Mouse (Mus musculus) midbrain, embryonic 13.5 days (tissue): ENCODE results near the gene Lmna. TPM values are rescaled to one million over a fixed set of nuclear protein-coding genes. Genes with fewer than 3 reads are reported as not detected.
A peak's percentile ranks its signal among the peaks of the same experiment; 100 is the strongest.

ENCODE experiments used
- ATAC-seq: fragments of 200-750 bp; cut with Nextera tagmentation; 2 replicates; pipeline ENCODE4 v1.8.0; 2017; ENCODE audit warnings: mild to moderate bottlenecking, moderate TSS enrichment, moderate library complexity
- H3K27ac ChIP-seq: fragments of 300-500 bp; sonication (generic); 2 replicates; pipeline ENCODE4 v1.5.1; 2015; ENCODE audit warnings: inconsistent platforms, mild to moderate bottlenecking, moderate library complexity
- H3K27me3 ChIP-seq: fragments of 300-500 bp; sonication (generic); 2 replicates; pipeline ENCODE4 v1.6.1; 2015; ENCODE audit warnings: mild to moderate bottlenecking, inconsistent platforms
- H3K36me3 ChIP-seq: fragments of 300-500 bp; sonication (generic); 2 replicates; pipeline ENCODE4 v1.6.1; 2015; ENCODE audit warnings: mild to moderate bottlenecking, inconsistent platforms
- H3K4me1 ChIP-seq: fragments of 300-500 bp; sonication (generic); replicated peaks from 2 replicates; pipeline ENCODE4 v1.6.1; 2015; ENCODE audit warnings: inconsistent platforms
- H3K4me2 ChIP-seq: fragments of 300-500 bp; sonication (generic); replicated peaks from 2 replicates; pipeline ENCODE4 v1.6.1; 2015; ENCODE audit warnings: moderate library complexity, mild to moderate bottlenecking, inconsistent platforms
- H3K4me3 ChIP-seq: fragments of 300-500 bp; sonication (generic); replicated peaks from 2 replicates; pipeline ENCODE4 v1.5.1; 2015; ENCODE audit warnings: mild to moderate bottlenecking, inconsistent platforms
- H3K9ac ChIP-seq: fragments of 300-500 bp; sonication (generic); replicated peaks from 2 replicates; pipeline ENCODE4 v1.6.1; 2015; ENCODE audit warnings: mild to moderate bottlenecking, inconsistent platforms
- H3K9me3 ChIP-seq: fragments of 300-500 bp; sonication (generic); 2 replicates; pipeline ENCODE4 v1.6.1; 2016; ENCODE audit warnings: mild to moderate bottlenecking, inconsistent platforms
- WGBS: fragments of 180-500 bp; shearing (Covaris S2); methylation state at CpG from one replicate; pipeline ENCODE4 v1.1.7; 2015; 5-methylcytosine and 5-hydroxymethylcytosine counted together
- polyA plus RNA-seq: library from polyadenylated mRNA; unstranded; fragments of >200 nt; fragmentation: Nextera tagmentation; extraction: Ambion mirVana; gene quantifications from 2 replicates; pipeline ENCODE4 v1.2.1, GENCODE M21; 2015

Lmna gene
- polyA plus RNA-seq, 1 experiment from 2014 or later = 23.4 TPM

- Histone ChIP-seq H3K27me3 (0 out of 2 replicates have a peak, but pooled peaks cover 2% of the 10 kb centered on the region), H3K4me1 (peaks cover 42% of the 10 kb centered on the region), H3K9me3 (no peaks in the 10 kb centered on the region), H3K9ac (no peak overlapping the region), H3K4me2 (no peak overlapping the region), H3K36me3 (no peaks in the 10 kb centered on the region), H3K27ac (no peak overlapping the region), H3K4me3 (no peak overlapping the region)
- 81% methylated on average over 7 of the region's 7 CpGs for WGBS
- no peak for ATAC-seq
These were observed 3.9 kb upstream of the Lmna start for GRCm38 (mm10) chr3:88513546-88514115.

- H3K4me3 ChIP-seq = no peak overlapping the region
- peaks cover 42% of the 10 kb centered on the region for H3K4me1 ChIP-seq
- no peaks in the 10 kb centered on the region for H3K36me3 ChIP-seq
- H3K9ac ChIP-seq = 0 out of 2 replicates have a peak overlapping the region, but pooled peaks have one; percentile 1
- no peak overlapping the region for H3K27ac ChIP-seq
- no peak for ATAC-seq
- H3K4me2 ChIP-seq = no peak overlapping the region
- no peaks in the 10 kb centered on the region for H3K9me3 ChIP-seq
- 49% methylated on average over 13 of the region's 15 CpGs for WGBS
- 0 out of 2 replicates have a peak, but pooled peaks cover 3% of the 10 kb centered on the region for H3K27me3 ChIP-seq
These were observed 3.3 kb upstream of the Lmna start for GRCm38 (mm10) chr3:88512896-88513545.

- Histone ChIP-seq H3K27ac (0 out of 2 replicates have a peak overlapping the region, but pooled peaks have one; percentile 44), H3K9ac (0 out of 2 replicates have a peak overlapping the region, but pooled peaks have one; percentile 1), H3K4me3 (no peak overlapping the region), H3K9me3 (no peaks in the 10 kb centered on the region), H3K36me3 (no peaks in the 10 kb centered on the region), H3K27me3 (0 out of 2 replicates have a peak, but pooled peaks cover 5% of the 10 kb centered on the region), H3K4me1 (peaks cover 42% of the 10 kb centered on the region), H3K4me2 (no peak overlapping the region)
- no peak for ATAC-seq
- WGBS = 38% methylated on average over 6 of the region's 6 CpGs
These were observed 2.6 kb upstream of the Lmna start for GRCm38 (mm10) chr3:88512141-88512895.

- H3K4me2 ChIP-seq = no peak overlapping the region
- no peak overlapping the region for H3K27ac ChIP-seq
- H3K9me3 ChIP-seq = no peaks in the 10 kb centered on the region
- no peak overlapping the region for H3K9ac ChIP-seq
- WGBS = 61% methylated on average over 4 of the region's 4 CpGs
- H3K27me3 ChIP-seq = 0 out of 2 replicates have a peak, but pooled peaks cover 5% of the 10 kb centered on the region
- no peak for ATAC-seq
- peaks cover 42% of the 10 kb centered on the region for H3K4me1 ChIP-seq
- H3K36me3 ChIP-seq = no peaks in the 10 kb centered on the region
- H3K4me3 ChIP-seq = no peak overlapping the region
These were observed 1.8 kb upstream of the Lmna start for GRCm38 (mm10) chr3:88511559-88511958.

- 51% methylated on average over 13 of the region's 13 CpGs for WGBS
- peak overlapping the region; percentile 94 for H3K27ac ChIP-seq
- ATAC-seq = no peak
- 0 out of 2 replicates have a peak, but pooled peaks cover 5% of the 10 kb centered on the region for H3K27me3 ChIP-seq
- H3K4me3 ChIP-seq = peak overlapping the region; percentile 36
- peaks cover 42% of the 10 kb centered on the region for H3K4me1 ChIP-seq
- no peaks in the 10 kb centered on the region for H3K36me3 ChIP-seq
- no peaks in the 10 kb centered on the region for H3K9me3 ChIP-seq
- peak overlapping the region; percentile 57 for H3K4me2 ChIP-seq
- peak overlapping the region; percentile 59 for H3K9ac ChIP-seq
These were observed 899 bp upstream of the Lmna start for GRCm38 (mm10) chr3:88510421-88511289.

- Histone ChIP-seq H3K36me3 (no peaks in the 10 kb centered on the region), H3K9ac (peak overlapping the region; percentile 59), H3K9me3 (no peaks in the 10 kb centered on the region), H3K27me3 (peaks cover 11% of the 10 kb centered on the region; the same call in 1 of the 2 replicates), H3K4me2 (peak overlapping the region; percentile 57), H3K4me3 (peak overlapping the region; percentile 36), H3K4me1 (peaks cover 42% of the 10 kb centered on the region), H3K27ac (peak overlapping the region; percentile 94)
- 79% methylated on average over 3 of the region's 3 CpGs for WGBS
- ATAC-seq = peak; percentile 7
These were observed 506 bp downstream of the Lmna start for GRCm38 (mm10) chr3:88509250-88509649.

- WGBS = 56% methylated on average over 7 of the region's 7 CpGs
- no peak overlapping the region for H3K4me2 ChIP-seq
- no peak overlapping the region for H3K9ac ChIP-seq
- H3K4me1 ChIP-seq = peaks cover 47% of the 10 kb centered on the region
- H3K4me3 ChIP-seq = no peak overlapping the region
- ATAC-seq = no peak
- no peaks in the 10 kb centered on the region for H3K9me3 ChIP-seq
- H3K36me3 ChIP-seq = no peaks in the 10 kb centered on the region
- H3K27ac ChIP-seq = no peak overlapping the region
- peaks cover 33% of the 10 kb centered on the region for H3K27me3 ChIP-seq
These were observed 4.0 kb downstream of the Lmna start for GRCm38 (mm10) chr3:88505765-88506164.

- peaks cover 41% of the 10 kb centered on the region for H3K4me1 ChIP-seq
- H3K27ac ChIP-seq = no peak overlapping the region
- WGBS = 79% methylated on average over 6 of the region's 6 CpGs
- no peak overlapping the region for H3K9ac ChIP-seq
- H3K4me3 ChIP-seq = no peak overlapping the region
- no peaks in the 10 kb centered on the region for H3K9me3 ChIP-seq
- no peak for ATAC-seq
- no peaks in the 10 kb centered on the region for H3K36me3 ChIP-seq
- H3K27me3 ChIP-seq = peaks cover 35% of the 10 kb centered on the region
- H3K4me2 ChIP-seq = no peak overlapping the region
These were observed 4.7 kb downstream of the Lmna start for GRCm38 (mm10) chr3:88505081-88505480.

GRCm38 (mm10) chr3:88503881-88504746, 5.6 kb downstream of the Lmna start:
- Histone ChIP-seq H3K4me1 (peaks cover 31% of the 10 kb centered on the region), H3K4me3 (no peak overlapping the region), H3K9me3 (no peaks in the 10 kb centered on the region), H3K27me3 (peaks cover 35% of the 10 kb centered on the region), H3K4me2 (no peak overlapping the region), H3K9ac (no peak overlapping the region), H3K27ac (no peak overlapping the region), H3K36me3 (no peaks in the 10 kb centered on the region)
- WGBS = 53% methylated on average over 8 of the region's 8 CpGs
- ATAC-seq = no peak

GRCm38 (mm10) chr3:88503505-88503863, 6.3 kb downstream of the Lmna start:
- ATAC-seq = no peak; the same call in 1 of the 2 replicates
- Histone ChIP-seq H3K27ac (0 out of 2 replicates have a peak overlapping the region, but pooled peaks have one; percentile 40), H3K36me3 (no peaks in the 10 kb centered on the region), H3K9me3 (no peaks in the 10 kb centered on the region), H3K4me3 (peak overlapping the region; percentile 71), H3K9ac (peak overlapping the region; percentile 84; the same call in 1 of the 2 replicates), H3K4me1 (peaks cover 30% of the 10 kb centered on the region), H3K27me3 (peaks cover 35% of the 10 kb centered on the region), H3K4me2 (peak overlapping the region; percentile 94)
- 21% methylated on average over 4 of the region's 4 CpGs for WGBS
